Mouse (Mus musculus): ENCODE data around the gene Theg. TPM values are rescaled to one million over a fixed set of nuclear protein-coding genes. Genes with fewer than 3 reads are reported as not detected.

Theg gene
- polyA plus RNA-seq, 1 experiment from 2014 or later, result not detected

DNA sequence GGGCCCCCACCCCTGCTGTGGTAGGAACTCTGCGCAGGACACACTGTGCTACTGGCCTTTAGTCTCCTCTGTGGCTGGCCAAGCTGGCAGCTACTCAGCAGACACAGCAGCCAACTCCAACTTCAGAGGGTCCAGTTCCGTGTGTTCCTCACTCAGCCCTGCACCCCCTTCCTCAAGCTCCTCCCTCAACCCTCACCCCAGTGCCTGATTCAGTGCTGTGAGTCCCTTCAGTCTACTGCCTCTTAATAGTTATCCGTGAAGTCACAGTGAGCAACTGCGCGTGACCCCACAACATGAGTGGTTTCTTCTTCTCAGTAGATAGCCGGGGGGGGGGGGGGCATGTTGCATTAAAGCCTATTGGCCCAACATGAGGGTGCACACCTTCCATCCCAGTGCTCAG lies 13.5 kb downstream of the Theg start:
- 85% methylated on average over 6 of the region's 6 CpGs for WGBS
- Histone ChIP-seq H3K9me3 (replicated peaks) (no peaks in the 10 kb centered on the region), H3K27ac (no peak overlapping the region), H3K27me3 (ENCODE audit: low read depth, poor library complexity, severe bottlenecking) (no peaks in the 10 kb centered on the region), H3K4me3 (no peak overlapping the region), H3K4me1 (peaks cover 7% of the 10 kb centered on the region), H3K36me3 (no peaks in the 10 kb centered on the region)
- peak; percentile 24 for DNase-seq (ENCODE audit: low spot score)

DNA sequence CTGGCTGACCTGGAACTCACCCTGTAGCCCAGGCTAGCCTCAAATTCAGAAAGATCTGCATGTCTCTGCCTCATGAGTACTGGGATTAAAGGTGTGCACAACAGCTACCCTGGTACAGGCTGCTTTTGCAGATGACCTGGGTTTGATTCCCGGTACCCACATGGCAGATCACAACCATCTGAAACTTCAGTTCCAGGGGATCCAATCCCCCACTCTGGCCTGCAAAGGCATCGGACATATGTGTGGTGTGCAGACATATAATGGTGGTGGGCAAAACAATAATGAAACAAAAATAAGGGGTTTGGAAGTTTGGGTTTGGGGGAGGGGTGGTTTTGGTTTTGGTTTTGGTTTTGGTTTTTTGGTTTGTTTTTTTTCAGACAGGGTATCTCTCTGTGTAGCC lies 15.8 kb downstream of the Theg start:
- Histone ChIP-seq H3K4me1 (no peaks in the 10 kb centered on the region), H3K27me3 (ENCODE audit: low read depth, poor library complexity, severe bottlenecking) (no peaks in the 10 kb centered on the region), H3K27ac (no peak overlapping the region), H3K4me3 (no peak overlapping the region), H3K9me3 (replicated peaks) (no peaks in the 10 kb centered on the region), H3K36me3 (no peaks in the 10 kb centered on the region)
- 94% methylated on average over 2 of the region's 2 CpGs for WGBS
- DNase-seq (ENCODE audit: low spot score), result peak; percentile 7

GRCm38 (mm10) chr10:79569921-79570320 lies 17.2 kb downstream of the Theg start:
- 93% methylated on average over 5 of the region's 5 CpGs for WGBS
- peak; percentile 4 for DNase-seq (ENCODE audit: low spot score)
- Histone ChIP-seq H3K27ac (no peak overlapping the region), H3K4me1 (no peaks in the 10 kb centered on the region), H3K4me3 (no peak overlapping the region), H3K9me3 (replicated peaks) (no peaks in the 10 kb centered on the region), H3K27me3 (ENCODE audit: low read depth, poor library complexity, severe bottlenecking) (no peaks in the 10 kb centered on the region), H3K36me3 (no peaks in the 10 kb centered on the region)

GRCm38 (mm10) chr10:79559716-79560115 lies 27.4 kb downstream of the Theg start:
- Histone ChIP-seq H3K27ac (no peak overlapping the region), H3K4me1 (peaks cover 7% of the 10 kb centered on the region; the same call in 1 of the 2 replicates), H3K9me3 (replicated peaks) (0 out of 2 replicates have a peak, but pooled peaks cover 3% of the 10 kb centered on the region), H3K27me3 (ENCODE audit: low read depth, poor library complexity, severe bottlenecking) (no peaks in the 10 kb centered on the region), H3K36me3 (no peaks in the 10 kb centered on the region), H3K4me3 (no peak overlapping the region)
- WGBS, result 88% methylated on average over 2 of the region's 2 CpGs
- DNase-seq (ENCODE audit: low spot score), result no peak

DNA sequence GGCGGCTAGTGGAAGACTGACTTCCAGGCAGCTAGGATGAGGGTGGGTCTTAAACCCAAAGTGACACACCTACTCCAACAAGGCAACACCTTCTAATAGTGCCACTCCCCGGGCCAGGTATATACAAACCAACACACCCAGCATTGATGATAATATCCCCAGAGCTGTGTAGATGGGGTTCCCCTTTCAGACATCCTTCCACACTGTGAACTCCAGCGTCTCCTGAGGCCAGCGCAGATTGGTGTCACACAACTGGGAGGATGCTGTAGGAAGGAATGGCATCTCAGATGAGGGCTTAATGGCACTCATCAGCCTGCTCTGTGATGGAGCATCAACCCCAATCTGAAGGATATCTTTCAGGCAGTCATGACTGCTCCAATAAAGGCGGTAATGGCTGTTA lies 29.6 kb downstream of the Theg start:
- Histone ChIP-seq H3K36me3 (no peaks in the 10 kb centered on the region), H3K4me1 (peaks cover 26% of the 10 kb centered on the region), H3K27me3 (ENCODE audit: low read depth, poor library complexity, severe bottlenecking) (no peaks in the 10 kb centered on the region), H3K27ac (no peak overlapping the region), H3K9me3 (replicated peaks) (no peaks in the 10 kb centered on the region), H3K4me3 (no peak overlapping the region)
- peak; percentile 17 for DNase-seq (ENCODE audit: low spot score)
- 93% methylated on average over 5 of the region's 5 CpGs for WGBS

GRCm38 (mm10) chr10:79556951-79557350 lies 30.2 kb downstream of the Theg start:
- peak; percentile 19 for DNase-seq (ENCODE audit: low spot score)
- Histone ChIP-seq H3K27me3 (ENCODE audit: low read depth, poor library complexity, severe bottlenecking) (no peaks in the 10 kb centered on the region), H3K27ac (no peak overlapping the region), H3K36me3 (no peaks in the 10 kb centered on the region), H3K4me1 (peaks cover 30% of the 10 kb centered on the region), H3K9me3 (replicated peaks) (no peaks in the 10 kb centered on the region), H3K4me3 (no peak overlapping the region)
- 90% methylated on average over 5 of the region's 5 CpGs for WGBS

DNA sequence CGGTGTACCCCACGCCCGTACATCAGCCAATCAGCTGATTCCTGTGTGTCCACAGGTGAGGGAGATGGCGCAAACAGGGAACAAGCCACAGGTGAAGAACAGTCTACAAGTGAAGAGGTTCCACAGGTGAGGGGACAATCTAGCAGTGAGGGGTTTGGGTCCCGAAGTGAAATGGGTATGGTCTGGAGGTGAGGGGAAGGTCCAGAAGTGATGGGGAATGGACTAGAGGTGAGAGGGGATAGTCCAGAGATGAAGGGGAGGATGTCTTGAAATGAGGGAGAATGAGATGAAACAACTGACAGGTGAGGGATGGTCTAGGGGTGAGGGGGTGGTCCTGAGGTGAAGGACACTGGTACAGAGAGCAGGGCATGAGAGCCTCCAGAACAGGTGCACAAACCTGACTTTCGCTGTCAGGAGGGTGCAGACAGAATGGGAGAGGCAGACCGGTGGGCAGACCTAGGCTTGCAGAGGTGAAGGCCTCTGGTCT lies 31.9 kb downstream of the Theg start:
- no peaks in the 10 kb centered on the region for H3K27me3 ChIP-seq (ENCODE audit: low read depth, poor library complexity, severe bottlenecking)
- DNase-seq (ENCODE audit: low spot score), result no peak
- peaks cover 30% of the 10 kb centered on the region for H3K4me1 ChIP-seq
- peak overlapping the region; percentile 98 for H3K4me3 ChIP-seq
- WGBS, result 29% methylated on average over 7 of the region's 7 CpGs
- H3K9me3 ChIP-seq (replicated peaks), result no peaks in the 10 kb centered on the region
- H3K27ac ChIP-seq, result peak overlapping the region; percentile 98
- H3K36me3 ChIP-seq, result peaks cover 12% of the 10 kb centered on the region

DNA sequence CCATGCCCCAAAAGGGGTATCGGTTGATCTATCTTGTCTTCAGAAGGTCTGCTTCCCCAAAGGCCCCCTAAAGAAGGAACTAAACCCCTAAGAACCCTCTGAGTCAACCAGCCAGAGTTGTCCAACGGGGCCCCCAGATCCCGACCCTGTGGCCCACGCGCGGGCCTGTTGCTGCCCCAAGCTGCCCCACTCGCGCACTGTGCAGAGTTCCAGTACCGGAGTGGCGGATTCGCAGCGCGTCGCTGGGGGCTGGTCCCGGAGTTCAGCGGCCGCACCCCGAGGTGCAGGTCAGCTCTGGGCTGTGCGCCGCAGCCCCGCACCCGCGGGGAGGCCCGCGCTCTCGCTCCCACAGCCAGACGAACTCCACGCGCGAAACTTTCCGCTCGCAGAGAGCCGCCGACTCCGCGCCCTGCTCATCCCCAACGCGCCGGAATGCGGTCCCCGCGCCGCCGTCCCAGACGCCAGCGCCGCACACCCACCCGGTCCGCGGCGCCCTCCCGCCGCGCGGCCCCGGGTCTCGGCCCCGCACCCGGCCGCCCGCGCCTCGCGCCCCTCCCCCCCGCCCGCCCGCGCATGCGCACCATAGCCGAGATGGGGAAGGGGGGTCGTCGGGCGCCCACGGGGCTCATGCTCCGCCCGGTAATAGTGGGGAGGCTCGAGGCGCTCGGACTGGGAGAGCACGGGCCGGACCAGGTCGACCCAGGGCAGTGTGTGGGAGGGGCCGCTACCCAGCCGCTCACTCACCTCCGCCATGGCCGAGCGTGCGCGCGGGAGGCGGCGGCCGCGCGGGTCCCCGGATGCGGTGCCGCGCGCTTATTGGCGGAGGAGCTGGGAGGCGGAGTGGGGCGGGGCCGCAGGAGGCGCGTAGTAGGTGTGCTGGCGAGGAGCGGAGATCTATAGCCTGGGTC lies 32.5 kb downstream of the Theg start, which contains the start of gene Mier2:
Gene Mier2 (minus strand): TSS at position 870 of the 908 bp plus-strand sequence.
- Histone ChIP-seq H3K27ac (peak within 1 kb of the TSS; percentile 98), H3K27me3 (ENCODE audit: low read depth, poor library complexity, severe bottlenecking) (no peaks in the 10 kb centered on the region), H3K4me1 (peaks cover 30% of the 10 kb centered on the region), H3K4me3 (peak within 1 kb of the TSS; percentile 98), H3K9me3 (replicated peaks) (no peaks in the 10 kb centered on the region), H3K36me3 (peaks cover 19% of the 10 kb centered on the region)
- DNase-seq (ENCODE audit: low spot score), result peak; percentile 87
- WGBS, result under 1% methylated on average over 107 of the region's 108 CpGs

- H3K4me1 ChIP-seq, result peaks cover 30% of the 10 kb centered on the region
- no peak for DNase-seq (ENCODE audit: low spot score)
- peak overlapping the region; percentile 98 for H3K4me3 ChIP-seq
- H3K27me3 ChIP-seq (ENCODE audit: low read depth, poor library complexity, severe bottlenecking), result no peaks in the 10 kb centered on the region
- H3K9me3 ChIP-seq (replicated peaks), result no peaks in the 10 kb centered on the region
- peaks cover 28% of the 10 kb centered on the region for H3K36me3 ChIP-seq
- H3K27ac ChIP-seq, result no peak overlapping the region
- WGBS, result 47% methylated on average over 10 of the region's 10 CpGs
Observed at GRCm38 (mm10) chr10:79553691-79554090, 33.4 kb downstream of the Theg start.

DNA sequence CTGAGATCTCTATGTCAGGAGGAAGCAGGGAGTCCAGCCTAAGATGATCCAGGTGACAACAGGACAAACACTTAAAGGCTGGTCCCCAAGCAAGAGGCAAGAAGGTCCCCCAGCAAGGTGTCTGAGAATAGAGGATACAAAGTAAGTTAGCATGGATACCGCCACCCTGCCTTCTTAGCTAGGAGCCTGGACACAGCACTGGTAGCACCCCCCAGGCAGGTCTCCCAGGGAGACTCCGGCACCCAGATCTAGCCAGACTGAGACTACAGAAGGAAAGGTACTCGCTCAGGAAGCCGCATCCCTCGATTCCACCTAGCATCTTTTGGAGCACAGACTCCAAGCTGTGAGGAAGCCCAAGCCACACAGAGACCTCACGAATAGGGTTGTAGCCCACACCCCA lies 34.0 kb downstream of the Theg start:
- WGBS, result 94% methylated on average over 6 of the region's 6 CpGs
- Histone ChIP-seq H3K36me3 (peaks cover 33% of the 10 kb centered on the region), H3K9me3 (replicated peaks) (no peaks in the 10 kb centered on the region), H3K27me3 (ENCODE audit: low read depth, poor library complexity, severe bottlenecking) (no peaks in the 10 kb centered on the region), H3K27ac (no peak overlapping the region), H3K4me1 (peaks cover 30% of the 10 kb centered on the region), H3K4me3 (peak overlapping the region; percentile 98)
- DNase-seq (ENCODE audit: low spot score), result peak; percentile 24

- peaks cover 30% of the 10 kb centered on the region for H3K4me1 ChIP-seq
- peak; percentile 18 for DNase-seq (ENCODE audit: low spot score)
- no peak overlapping the region for H3K27ac ChIP-seq
- WGBS, result 92% methylated on average over 8 of the region's 8 CpGs
- H3K4me3 ChIP-seq, result 0 out of 2 replicates have a peak overlapping the region, but pooled peaks have one; percentile 98
- H3K36me3 ChIP-seq, result peaks cover 40% of the 10 kb centered on the region
- H3K27me3 ChIP-seq (ENCODE audit: low read depth, poor library complexity, severe bottlenecking), result no peaks in the 10 kb centered on the region
- no peaks in the 10 kb centered on the region for H3K9me3 ChIP-seq (replicated peaks)
Observed at GRCm38 (mm10) chr10:79552531-79552930, 34.6 kb downstream of the Theg start.

- no peaks in the 10 kb centered on the region for H3K27me3 ChIP-seq (ENCODE audit: low read depth, poor library complexity, severe bottlenecking)
- no peak for DNase-seq (ENCODE audit: low spot score)
- peaks cover 32% of the 10 kb centered on the region for H3K4me1 ChIP-seq
- H3K27ac ChIP-seq, result no peak overlapping the region
- WGBS, result 86% methylated on average over 9 of the region's 9 CpGs
- H3K36me3 ChIP-seq, result peaks cover 61% of the 10 kb centered on the region
- no peaks in the 10 kb centered on the region for H3K9me3 ChIP-seq (replicated peaks)
- no peak overlapping the region for H3K4me3 ChIP-seq
Observed at GRCm38 (mm10) chr10:79550366-79550765, 36.8 kb downstream of the Theg start.

DNA sequence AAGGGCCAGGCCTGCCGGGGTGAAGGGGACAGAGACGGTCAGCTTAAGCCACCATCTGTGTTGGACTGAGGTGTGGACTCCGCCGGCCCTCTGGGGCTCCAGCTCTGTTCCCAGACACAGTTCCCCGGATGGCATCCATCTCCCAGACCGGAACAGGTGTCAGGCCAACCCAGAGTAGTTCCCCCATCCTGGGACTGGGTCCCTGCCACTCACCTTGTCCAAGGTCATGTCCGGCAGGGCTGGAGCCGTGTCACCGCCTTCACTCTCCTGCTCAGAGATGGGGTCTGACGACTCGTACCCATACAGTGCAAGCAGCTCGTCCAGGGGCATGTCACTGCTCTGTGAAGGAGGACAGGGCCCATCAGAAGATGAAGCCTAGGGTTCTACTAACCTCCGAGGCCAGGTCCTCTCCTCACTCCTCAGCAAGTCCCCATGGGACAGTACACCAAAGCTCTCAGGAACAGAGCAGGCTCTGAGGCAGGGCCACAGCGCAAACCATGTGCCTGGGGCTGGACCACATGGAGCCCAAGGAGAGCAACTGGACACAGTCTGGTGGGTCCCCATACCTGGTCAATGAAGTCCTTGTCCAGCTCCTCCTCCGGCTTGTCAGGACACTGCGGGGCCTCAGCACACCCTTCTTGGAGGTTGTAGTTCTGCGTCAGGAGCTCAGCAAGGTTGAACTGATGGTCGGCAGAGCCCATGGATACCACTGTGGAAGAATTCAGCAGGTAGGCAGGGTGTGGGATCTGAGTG lies 38.0 kb downstream of the Theg start:
- 96% methylated on average over 18 of the region's 18 CpGs for WGBS
- no peaks in the 10 kb centered on the region for H3K27me3 ChIP-seq (ENCODE audit: low read depth, poor library complexity, severe bottlenecking)
- H3K4me3 ChIP-seq, result no peak overlapping the region
- no peaks in the 10 kb centered on the region for H3K9me3 ChIP-seq (replicated peaks)
- no peak for DNase-seq (ENCODE audit: low spot score)
- peaks cover 73% of the 10 kb centered on the region for H3K36me3 ChIP-seq
- peaks cover 25% of the 10 kb centered on the region for H3K4me1 ChIP-seq
- H3K27ac ChIP-seq, result no peak overlapping the region
